12 mouse cellular contexts compared by ENCODE assay signal in genomic region chr6:58927881-58928280, GRCm38 (mm10). TPM values are rescaled to one million over a fixed set of nuclear protein-coding genes. Genes with fewer than 3 reads are reported as not detected.
DNase-seq lines count a peak whose midpoint lies in the region; ATAC-seq and TF ChIP-seq lines count a peak whose summit lies in the region.
"Had no signal": no experiment of that assay in that cellular context is flagged by ENCODE, and none has a peak within 500 bp of the region (broad histone marks: within the 10 kb centered on the region; RNA-seq: fewer than 3 reads in every experiment).

No protein-coding gene starts in this region.

- no peaks in the 10 kb centered on the region for H3K9me3 ChIP-seq in hindbrain, postnatal 0 days (ENCODE audit: low read length)
- no peaks in the 10 kb centered on the region for H3K9me3 ChIP-seq in hindbrain, embryonic 10.5 days
- no peaks in the 10 kb centered on the region for H3K9me3 ChIP-seq in heart, embryonic 11.5 days (replicated peaks; ENCODE audit: control insufficient read depth, low read length)
- no peaks in the 10 kb centered on the region for H3K9me3 ChIP-seq in liver, embryonic 12.5 days (replicated peaks)
- H3K9me3 ChIP-seq: limb, embryonic 12.5 days had no signal

- DNase-seq in hindbrain, postnatal 0 days (ENCODE audit: low spot score): peak; percentile 36
- DNase-seq in hindbrain, embryonic 10.5 days (ENCODE audit: low spot score): no peak
- DNase-seq in ZHBTc4 (ENCODE audit: low read depth, low spot score): peak; percentile 9
- DNase-seq in cerebellum, adult 8-10 months: peak; percentile 69
- DNase-seq in spleen, adult 12 weeks (ENCODE audit: low spot score): no peak
- no peak for DNase-seq in urinary bladder, postnatal 10 days (ENCODE audit: low spot score)
- DNase-seq: embryo, embryonic 11 days; thymus, postnatal 4 days had no signal

- H3K4me1 ChIP-seq in hindbrain, postnatal 0 days (ENCODE audit: insufficient read depth, low read length): peaks cover 4% of the 10 kb centered on the region
- H3K4me1 ChIP-seq in hindbrain, embryonic 10.5 days (replicated peaks): peaks cover 13% of the 10 kb centered on the region
- H3K4me1 ChIP-seq in heart, embryonic 11.5 days (ENCODE audit: control insufficient read depth, insufficient read depth, low read length): 0 out of 2 replicates have a peak, but pooled peaks cover 2% of the 10 kb centered on the region
- no peaks in the 10 kb centered on the region for H3K4me1 ChIP-seq in liver, embryonic 12.5 days

- 0 out of 2 replicates have a peak, but pooled peaks have one; percentile 50 for ATAC-seq in hindbrain, postnatal 0 days
- no peak for ATAC-seq in heart, embryonic 11.5 days (replicated peaks; ENCODE audit: insufficient number of reproducible peaks, low FRiP score, low TSS enrichment)
- no peak for ATAC-seq in liver, embryonic 12.5 days

- no peak overlapping the region for H3K4me3 ChIP-seq in hindbrain, postnatal 0 days (ENCODE audit: low read length)
- no peak overlapping the region for H3K4me3 ChIP-seq in hindbrain, embryonic 10.5 days
- H3K4me3 ChIP-seq in heart, embryonic 11.5 days (ENCODE audit: low read depth, low read length): no peak overlapping the region
- no peak overlapping the region for H3K4me3 ChIP-seq in liver, embryonic 12.5 days
- H3K4me3 ChIP-seq: limb, embryonic 12.5 days had no signal

- no peaks in the 10 kb centered on the region for H3K27me3 ChIP-seq in hindbrain, postnatal 0 days (ENCODE audit: insufficient read depth, low read length)
- H3K27me3 ChIP-seq in hindbrain, embryonic 10.5 days (ENCODE audit: insufficient read depth, poor library complexity, severe bottlenecking): no peaks in the 10 kb centered on the region
- H3K27me3 ChIP-seq in heart, embryonic 11.5 days (ENCODE audit: control insufficient read depth, insufficient read depth, low read length): no peaks in the 10 kb centered on the region
- H3K27me3 ChIP-seq in liver, embryonic 12.5 days (replicated peaks): no peaks in the 10 kb centered on the region
- H3K27me3 ChIP-seq: limb, embryonic 12.5 days had no signal

- H3K36me3 ChIP-seq in hindbrain, postnatal 0 days (ENCODE audit: insufficient read depth, low read length): no peaks in the 10 kb centered on the region
- no peaks in the 10 kb centered on the region for H3K36me3 ChIP-seq in hindbrain, embryonic 10.5 days
- no peaks in the 10 kb centered on the region for H3K36me3 ChIP-seq in heart, embryonic 11.5 days (ENCODE audit: control insufficient read depth, insufficient read depth, low read length)
- H3K36me3 ChIP-seq in liver, embryonic 12.5 days: no peaks in the 10 kb centered on the region
- H3K36me3 ChIP-seq: limb, embryonic 12.5 days had no signal

- no peak overlapping the region for H3K9ac ChIP-seq in hindbrain, postnatal 0 days (replicated peaks; ENCODE audit: low read length)
- no peak overlapping the region for H3K9ac ChIP-seq in heart, embryonic 11.5 days (ENCODE audit: low read depth, low read length)
- no peak overlapping the region for H3K9ac ChIP-seq in liver, embryonic 12.5 days
- H3K9ac ChIP-seq: limb, embryonic 12.5 days had no signal

- WGBS in hindbrain, postnatal 0 days: 46% methylated on average over 2 of the region's 2 CpGs
- WGBS in hindbrain, embryonic 10.5 days: 88% methylated on average over 2 of the region's 2 CpGs
- WGBS in heart, embryonic 11.5 days (ENCODE audit: insufficient replicate concordance): 44% methylated on average over 2 of the region's 2 CpGs
- WGBS in liver, embryonic 12.5 days (ENCODE audit: insufficient replicate concordance): 59% methylated on average over 2 of the region's 2 CpGs

- no peak overlapping the region for H3K4me2 ChIP-seq in hindbrain, postnatal 0 days (ENCODE audit: low read depth, low read length)
- H3K4me2 ChIP-seq in heart, embryonic 11.5 days: no peak overlapping the region
- H3K4me2 ChIP-seq in liver, embryonic 12.5 days: no peak overlapping the region
- H3K4me2 ChIP-seq: limb, embryonic 12.5 days had no signal

- no peak overlapping the region for H3K27ac ChIP-seq in hindbrain, postnatal 0 days
- no peak overlapping the region for H3K27ac ChIP-seq in hindbrain, embryonic 10.5 days
- 0 out of 2 replicates have a peak overlapping the region, but pooled peaks have one; percentile 29 for H3K27ac ChIP-seq in heart, embryonic 11.5 days (ENCODE audit: low read depth, low read length)
- H3K27ac ChIP-seq in liver, embryonic 12.5 days: no peak overlapping the region
- H3K27ac ChIP-seq: limb, embryonic 12.5 days had no signal

- TF ChIP-seq CTCF in hindbrain, postnatal 0 days (IDR thresholded peaks at IDR 0.05; ENCODE audit: low read depth): no peak

RNA-seq across cellular contexts. Expression of gene Nap1l5, which starts 21.0 kb away (rescaled TPM):
- total RNA-seq in hindbrain, postnatal 0 days (2014; rRNA removed): 169 and 202 TPM in 2 replicates
- 670 and 683 TPM in 2 replicates for polyA plus RNA-seq in hindbrain, postnatal 0 days (2015; fragmentation: Nextera tagmentation; extraction: Ambion mirVana)
- 7.5 and 20.1 TPM in 2 replicates for polyA plus RNA-seq in hindbrain, embryonic 10.5 days (2016; fragmentation: Nextera tagmentation; extraction: Ambion mirVana)
- polyA plus RNA-seq in heart, embryonic 11.5 days (2014; fragmentation: Nextera tagmentation; extraction: Ambion mirVana): 2.1 and 2.2 TPM in 2 replicates
- polyA plus RNA-seq in liver, embryonic 12.5 days (2016; fragmentation: Nextera tagmentation; extraction: Ambion mirVana): 0.31 and 0.38 TPM in 2 replicates
- total RNA-seq: megakaryocyte-erythroid progenitor cell, adult 5-6 weeks had no signal

Comparison
In these comparisons a context has a peak if more than half of its experiments do, and no peak if none do; other contexts are left out.
1. DNase-seq: peak in hindbrain, postnatal 0 days (single experiment), ZHBTc4 (single experiment) and cerebellum, adult 8-10 months (single experiment); none in hindbrain, embryonic 10.5 days (single experiment), spleen, adult 12 weeks (single experiment) and urinary bladder, postnatal 10 days (single experiment).
2. RNA of gene Nap1l5, which starts 21.0 kb away (polyA plus RNA-seq): 670 to 683 TPM in hindbrain, postnatal 0 days; 7.5 to 20.1 TPM in hindbrain, embryonic 10.5 days, 2.1 to 2.2 TPM in heart, embryonic 11.5 days and 0.31 to 0.38 TPM in liver, embryonic 12.5 days; every median in the first group is over 10 times any median in the second.